Mouse (Mus musculus) urinary bladder, adult 18-20 months (tissue): ENCODE measurements around the gene Dpp7.
A peak's percentile ranks its signal among the peaks of the same experiment; 100 is the strongest.

Experiments used
- DNase-seq, 2 experiments: peaks; one replicate each; pipeline ENCODE4 v3.0.0; 2022; ENCODE audit warnings: low spot score in 2 of 2, mixed read lengths in 2 of 2

Dpp7 gene

GRCm38 (mm10) chr2:25369996-25370395 lies 13.8 kb upstream of the Dpp7 start:
- DNase-seq: no peak

GRCm38 (mm10) chr2:25365091-25365761 lies 9.1 kb upstream of the Dpp7 start, which contains the start of gene Uap1l1:
Uap1l1 (minus strand) TSS chr2:25365682.
- peak; percentile 60 to 82 for DNase-seq

GRCm38 (mm10) chr2:25364761-25365090 lies 8.6 kb upstream of the Dpp7 start:
- no peak for DNase-seq

- DNase-seq: no peak
Measured at GRCm38 (mm10) chr2:25364313-25364712, 8.2 kb upstream of the Dpp7 start.

GRCm38 (mm10) chr2:25363478-25364178 lies 7.5 kb upstream of the Dpp7 start:
- peak in 1 of 2 experiments; percentile 56 for DNase-seq

GRCm38 (mm10) chr2:25359848-25360247 lies 3.7 kb upstream of the Dpp7 start:
- no peak for DNase-seq

GRCm38 (mm10) chr2:25355419-25356066 lies 616 bp downstream of the Dpp7 start:
- no peak for DNase-seq

GRCm38 (mm10) chr2:25354211-25354610 lies 1.9 kb downstream of the Dpp7 start:
- DNase-seq: no peak

GRCm38 (mm10) chr2:25350701-25351100 lies 5.5 kb downstream of the Dpp7 start:
- DNase-seq: no peak

GRCm38 (mm10) chr2:25349499-25349898 lies 6.7 kb downstream of the Dpp7 start:
- no peak for DNase-seq

GRCm38 (mm10) chr2:25348162-25348561 lies 8.0 kb downstream of the Dpp7 start:
- DNase-seq: no peak

- DNase-seq: no peak
Measured at GRCm38 (mm10) chr2:25338303-25338702, 17.9 kb downstream of the Dpp7 start.

- no peak for DNase-seq
Measured at GRCm38 (mm10) chr2:25333569-25333968, 22.6 kb downstream of the Dpp7 start.

- peak; percentile 99 for DNase-seq
Measured at GRCm38 (mm10) chr2:25332286-25333160, 23.6 kb downstream of the Dpp7 start, which contains the start of gene Man1b1. Man1b1 (plus strand) TSS chr2:25332338.

GRCm38 (mm10) chr2:25331470-25331869 lies 24.7 kb downstream of the Dpp7 start:
- DNase-seq: no peak

- DNase-seq: no peak
Measured at GRCm38 (mm10) chr2:25328440-25328839, 27.7 kb downstream of the Dpp7 start.

- DNase-seq: no peak
Measured at GRCm38 (mm10) chr2:25326036-25326435, 30.1 kb downstream of the Dpp7 start.

GRCm38 (mm10) chr2:25320084-25320483 lies 36.1 kb downstream of the Dpp7 start:
- DNase-seq: no peak

- peak in 1 of 2 experiments; percentile 54 for DNase-seq
Measured at GRCm38 (mm10) chr2:25318971-25319773, 37.0 kb downstream of the Dpp7 start, which contains the start of gene Grin1. Grin1 (minus strand) TSS chr2:25319187.

- DNase-seq: no peak
Measured at GRCm38 (mm10) chr2:25318119-25318966, 37.8 kb downstream of the Dpp7 start.
